ENCODE assay signal across 8 mouse cellular contexts in genomic region chr17:69156522-69157100, GRCm38 (mm10).
A peak's percentile ranks its signal among the peaks of the same experiment; 100 is the strongest.
DNase-seq lines count a peak whose midpoint lies in the region; ATAC-seq and TF ChIP-seq lines count a peak whose summit lies in the region.

No protein-coding gene starts in this region.

- peak overlapping the region; percentile 95 for H3K4me3 ChIP-seq in embryonic facial prominence, embryonic 14.5 days (ENCODE audit: low read depth, low read length)
- H3K4me3 ChIP-seq in heart, embryonic 13.5 days = peak overlapping the region; percentile 95
- H3K4me3 ChIP-seq in layer of hippocampus, adult 2 months = peak overlapping the region; percentile 80
- H3K4me3 ChIP-seq in lung, embryonic 15.5 days = peak overlapping the region; percentile 85

- under 1% methylated on average over 29 of the region's 58 CpGs for WGBS in embryonic facial prominence, embryonic 14.5 days
- WGBS in heart, embryonic 13.5 days = under 1% methylated on average over 52 of the region's 58 CpGs
- WGBS in lung, embryonic 15.5 days = 0% methylated on average over 55 of the region's 58 CpGs

- no peaks in the 10 kb centered on the region for H3K36me3 ChIP-seq in embryonic facial prominence, embryonic 14.5 days (ENCODE audit: control insufficient read depth, insufficient read depth, low read length)
- no peaks in the 10 kb centered on the region for H3K36me3 ChIP-seq in heart, embryonic 13.5 days
- H3K36me3 ChIP-seq in lung, embryonic 15.5 days = no peaks in the 10 kb centered on the region

- no peaks in the 10 kb centered on the region for H3K27me3 ChIP-seq in embryonic facial prominence, embryonic 14.5 days (replicated peaks; ENCODE audit: control insufficient read depth, insufficient read depth, low read length)
- no peaks in the 10 kb centered on the region for H3K27me3 ChIP-seq in heart, embryonic 13.5 days (replicated peaks)
- H3K27me3 ChIP-seq in lung, embryonic 15.5 days = no peaks in the 10 kb centered on the region; the same call in 1 of the 2 replicates

- no peak for TF ChIP-seq CTCF in layer of hippocampus, adult 2 months (conservative IDR thresholded peaks at IDR 0.05)

- peak overlapping the region; percentile 94 for H3K27ac ChIP-seq in embryonic facial prominence, embryonic 14.5 days (replicated peaks; ENCODE audit: low read depth, low read length)
- H3K27ac ChIP-seq in heart, embryonic 13.5 days (replicated peaks) = peak overlapping the region; percentile 91
- H3K27ac ChIP-seq in layer of hippocampus, adult 2 months = peak overlapping the region; percentile 92
- H3K27ac ChIP-seq in lung, embryonic 15.5 days = peak overlapping the region; percentile 69

- peaks cover 13% of the 10 kb centered on the region; the same call in 1 of the 2 replicates for H3K4me1 ChIP-seq in embryonic facial prominence, embryonic 14.5 days (ENCODE audit: control insufficient read depth, insufficient read depth, low read length)
- H3K4me1 ChIP-seq in heart, embryonic 13.5 days = peaks cover 46% of the 10 kb centered on the region
- no peaks in the 10 kb centered on the region; the same call in 1 of the 2 replicates for H3K4me1 ChIP-seq in lung, embryonic 15.5 days

- DNase-seq in 3T3-L1 (ENCODE audit: low read depth, low spot score) = peak; percentile 61
- peak; percentile 65 for DNase-seq in adrenal gland, postnatal 10 days
- DNase-seq in embryonic facial prominence, embryonic 14.5 days (ENCODE audit: low spot score) = peak; percentile 86
- DNase-seq in layer of hippocampus, adult 2 months (ENCODE audit: low spot score in 2 of 2) = peak; percentile 43 to 55
- DNase-seq in retina, postnatal 1 day = peak; percentile 79

- ATAC-seq in embryonic facial prominence, embryonic 14.5 days (ENCODE audit: low read depth) = peak; percentile 91
- peak; percentile 48 for ATAC-seq in heart, embryonic 13.5 days (ENCODE audit: extremely low read depth, insufficient number of reproducible peaks, low FRiP score, low TSS enrichment)
- peak; percentile 88 for ATAC-seq in lung, embryonic 15.5 days (ENCODE audit: borderline replicate concordance, extremely low read depth, low FRiP score, low TSS enrichment)
- no peak for ATAC-seq in activated CD4-positive, CD25-positive, alpha-beta regulatory T cell, adult 4 months

- peak overlapping the region; percentile 98 for H3K9ac ChIP-seq in embryonic facial prominence, embryonic 14.5 days (ENCODE audit: low read depth, low read length)
- H3K9ac ChIP-seq in heart, embryonic 13.5 days = peak overlapping the region; percentile 98
- H3K9ac ChIP-seq in lung, embryonic 15.5 days = peak overlapping the region; percentile 70

- no peaks in the 10 kb centered on the region for H3K9me3 ChIP-seq in embryonic facial prominence, embryonic 14.5 days (ENCODE audit: control insufficient read depth, low read length)
- no peaks in the 10 kb centered on the region for H3K9me3 ChIP-seq in heart, embryonic 13.5 days
- H3K9me3 ChIP-seq in lung, embryonic 15.5 days = no peaks in the 10 kb centered on the region

- H3K4me2 ChIP-seq in embryonic facial prominence, embryonic 14.5 days (ENCODE audit: low read depth, low read length) = peak overlapping the region; percentile 74
- peak overlapping the region; percentile 73 for H3K4me2 ChIP-seq in heart, embryonic 13.5 days
- peak overlapping the region; percentile 94 for H3K4me2 ChIP-seq in lung, embryonic 15.5 days
